Mouse (Mus musculus) testis, adult 2 months (tissue): Measurements from ENCODE around the gene Hpse2. TPM values are rescaled to one million over a fixed set of nuclear protein-coding genes. Genes with fewer than 3 reads are reported as not detected.

Experiments used
- H3K27ac ChIP-seq: fragments of 200-500 bp; 2 replicates; pipeline ENCODE4 v1.5.1; 2012; ENCODE audit warnings: low read depth, low read length; ENCODE audit not compliant: control insufficient read depth, insufficient read depth
- H3K27me3 ChIP-seq: fragments of 200-500 bp; 2 replicates; pipeline ENCODE4 v1.6.1; 2012; ENCODE audit warnings: mild to moderate bottlenecking, low read length, moderate library complexity; ENCODE audit not compliant: control insufficient read depth, insufficient read depth
- H3K36me3 ChIP-seq: fragments of 200-500 bp; 2 replicates; pipeline ENCODE4 v1.6.1; 2012; ENCODE audit warnings: mild to moderate bottlenecking, low read length; ENCODE audit not compliant: control insufficient read depth, insufficient read depth
- H3K4me1 ChIP-seq: fragments of 200-500 bp; 2 replicates; pipeline ENCODE4 v1.6.1; 2012; ENCODE audit warnings: low read length; ENCODE audit not compliant: control insufficient read depth, insufficient read depth
- H3K4me3 ChIP-seq: fragments of 200-500 bp; 2 replicates; pipeline ENCODE4 v1.5.1; 2012; ENCODE audit warnings: low read depth, mild to moderate bottlenecking, low read length, moderate library complexity, mixed read lengths; ENCODE audit not compliant: control insufficient read depth
- CTCF ChIP-seq: fragments of 200-500 bp; IDR thresholded peaks from 2 replicates; pipeline ENCODE4 v1.5.1; 2012; ENCODE audit warnings: low read depth, mild to moderate bottlenecking, inconsistent platforms, low read length, moderate library complexity; ENCODE audit not compliant: control insufficient read depth, insufficient read depth, insufficient replicate concordance
- POLR2A ChIP-seq: fragments of 200-500 bp; IDR thresholded peaks from 2 replicates; pipeline ENCODE4 v1.6.1; 2012; ENCODE audit warnings: low read depth, mild to moderate bottlenecking, inconsistent platforms, low read length, moderate library complexity; ENCODE audit not compliant: control insufficient read depth
- polyA plus RNA-seq: library from polyadenylated mRNA; depleted of rRNA; stranded (reverse); fragments of >200 nt; gene quantifications from 2 replicates; pipeline ENCODE4 v1.2.3, GENCODE M21; 2012; rRNA removed

Gene Hpse2
- polyA plus RNA-seq, result 1.3 TPM in 2 replicates

GRCm38 (mm10) chr19:43388017-43388904 is at the start of gene Hpse2:
TSS of gene Hpse2 (minus strand) at chr19:43388355.
- Histone ChIP-seq H3K4me3 (peak within 1 kb of the TSS; percentile 64; the same call in 1 of the 2 replicates), H3K27ac (no peak within 1 kb of the TSS), H3K27me3 (no peaks in the 10 kb centered on the region), H3K36me3 (no peaks in the 10 kb centered on the region), H3K4me1 (peaks cover 12% of the 10 kb centered on the region)
- TF ChIP-seq POLR2A (no peak), CTCF (no peak)

DNA sequence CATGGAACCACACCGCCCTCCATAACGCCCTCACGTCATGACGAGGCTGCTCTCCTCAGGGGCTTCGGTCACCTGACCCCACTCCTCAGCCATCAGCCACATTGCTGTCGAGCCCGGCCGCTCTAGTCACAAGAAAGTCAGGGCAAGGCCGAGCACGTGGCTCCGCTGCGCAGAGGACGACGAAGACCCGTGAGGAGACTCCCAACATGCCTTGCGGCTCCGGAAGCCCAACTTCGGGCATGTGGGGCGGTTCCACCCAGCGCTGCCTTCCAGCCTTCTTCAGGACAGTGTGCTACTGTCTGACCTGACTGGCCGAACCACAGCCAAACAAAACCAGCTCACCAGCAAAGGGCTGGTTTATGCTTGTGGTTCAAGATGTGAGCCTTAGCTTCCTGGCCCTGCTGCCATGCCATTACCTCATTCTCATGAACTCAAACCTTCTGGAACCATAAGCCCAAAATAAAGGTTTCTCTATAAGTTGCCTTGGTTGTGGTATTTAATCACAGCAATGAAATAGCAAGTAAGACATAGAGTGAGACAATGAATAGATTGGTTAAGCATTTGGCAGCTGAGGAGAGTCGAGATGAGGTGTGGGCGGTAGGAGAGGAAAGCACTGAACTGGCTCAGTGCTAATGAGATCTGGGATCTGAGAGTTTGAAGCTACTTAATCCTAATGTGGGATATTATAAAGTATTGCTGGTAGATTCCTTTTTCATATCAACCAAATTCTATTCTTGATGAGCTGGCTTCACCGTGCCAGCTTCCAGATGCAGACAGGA is 39.5 kb upstream of the Hpse2 start:
- peaks cover 5% of the 10 kb centered on the region for H3K4me1 ChIP-seq
- peak overlapping the region; percentile 66 for H3K27ac ChIP-seq
- peak overlapping the region; percentile 91 for H3K4me3 ChIP-seq
- TF ChIP-seq POLR2A (peak; percentile 63), CTCF (0 out of 2 replicates have a peak, but pooled peaks have one; percentile 0)
- no peaks in the 10 kb centered on the region for H3K36me3 ChIP-seq
- no peaks in the 10 kb centered on the region for H3K27me3 ChIP-seq

- Histone ChIP-seq H3K36me3 (no peaks in the 10 kb centered on the region), H3K4me1 (peaks cover 5% of the 10 kb centered on the region), H3K27me3 (no peaks in the 10 kb centered on the region), H3K27ac (no peak overlapping the region), H3K4me3 (no peak overlapping the region)
- TF ChIP-seq CTCF (no peak), POLR2A (no peak)
Observed at GRCm38 (mm10) chr19:43424082-43424481, 35.9 kb upstream of the Hpse2 start.

DNA sequence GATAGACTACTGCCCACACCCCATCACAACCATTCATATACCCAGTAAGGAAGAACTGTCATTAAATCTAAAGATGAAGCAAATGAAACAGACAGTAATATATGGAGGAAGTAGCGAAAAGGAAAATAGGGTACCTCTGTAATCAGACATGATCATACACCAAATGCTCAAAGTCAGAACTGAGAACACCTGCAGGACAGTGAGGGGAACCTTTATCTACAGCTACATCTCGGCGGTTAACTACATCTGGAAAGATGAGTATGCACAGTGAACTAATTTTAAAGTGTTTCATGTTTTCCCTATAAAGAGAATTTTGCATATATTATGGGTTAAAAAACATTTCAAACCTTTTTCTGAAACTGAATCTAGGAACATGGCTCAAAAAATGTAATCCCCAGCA is 32.4 kb upstream of the Hpse2 start:
- TF ChIP-seq POLR2A, result no peak
- TF ChIP-seq CTCF, result no peak
- Histone ChIP-seq H3K27me3 (no peaks in the 10 kb centered on the region), H3K27ac (no peak overlapping the region)

GRCm38 (mm10) chr19:43415565-43415964 is 27.4 kb upstream of the Hpse2 start:
- H3K4me1 ChIP-seq, result no peaks in the 10 kb centered on the region
- H3K27me3 ChIP-seq, result no peaks in the 10 kb centered on the region

More for the DNA sequence above, 32.4 kb upstream of the Hpse2 start:
- H3K4me3 ChIP-seq, result no peak overlapping the region
- no peaks in the 10 kb centered on the region for H3K4me1 ChIP-seq
- no peaks in the 10 kb centered on the region for H3K36me3 ChIP-seq

GRCm38 (mm10) chr19:43407181-43407580 is 19.0 kb upstream of the Hpse2 start:
- Histone ChIP-seq H3K27me3 (no peaks in the 10 kb centered on the region), H3K27ac (no peak overlapping the region), H3K36me3 (no peaks in the 10 kb centered on the region), H3K4me3 (no peak overlapping the region), H3K4me1 (no peaks in the 10 kb centered on the region)
- TF ChIP-seq CTCF (no peak), POLR2A (no peak)

More at GRCm38 (mm10) chr19:43415565-43415964, 27.4 kb upstream of the Hpse2 start:
- Histone ChIP-seq H3K27ac (no peak overlapping the region), H3K4me3 (no peak overlapping the region), H3K36me3 (no peaks in the 10 kb centered on the region)
- TF ChIP-seq POLR2A, result no peak
- no peak for TF ChIP-seq CTCF

- Histone ChIP-seq H3K27ac (no peak overlapping the region), H3K4me3 (no peak overlapping the region), H3K4me1 (no peaks in the 10 kb centered on the region), H3K27me3 (no peaks in the 10 kb centered on the region), H3K36me3 (no peaks in the 10 kb centered on the region)
- TF ChIP-seq CTCF (no peak), POLR2A (no peak)
Observed at GRCm38 (mm10) chr19:43396327-43396726, 8.2 kb upstream of the Hpse2 start.
